Mouse (Mus musculus): ENCODE measurements around the gene Igf1.

Igf1 gene

DNA sequence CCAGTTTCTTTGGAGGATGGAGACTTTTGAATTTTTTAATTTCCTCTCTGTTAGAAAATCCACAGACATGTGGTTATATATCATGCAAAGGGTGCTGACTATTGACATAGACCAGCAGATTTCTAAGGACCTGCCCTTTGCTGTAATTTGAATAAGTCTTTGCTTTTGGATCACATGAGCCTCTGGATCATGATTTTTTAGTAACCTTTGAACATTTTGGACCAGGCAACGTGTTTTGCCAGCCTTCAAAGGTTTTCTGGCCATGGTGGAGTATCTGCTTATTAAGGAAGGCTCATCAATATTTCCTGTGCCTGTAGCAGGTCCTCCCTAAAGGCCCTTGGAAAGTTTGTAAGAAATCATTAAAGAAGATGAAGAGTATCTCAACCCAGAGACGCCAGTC, 37.3 kb downstream of the Igf1 start:
- no peak for DNase-seq (ENCODE audit: low read depth, low spot score)

- no peak for DNase-seq (ENCODE audit: low read depth, low spot score)
Measured at GRCm38 (mm10) chr10:87897331-87897730, 39.3 kb downstream of the Igf1 start.

DNA sequence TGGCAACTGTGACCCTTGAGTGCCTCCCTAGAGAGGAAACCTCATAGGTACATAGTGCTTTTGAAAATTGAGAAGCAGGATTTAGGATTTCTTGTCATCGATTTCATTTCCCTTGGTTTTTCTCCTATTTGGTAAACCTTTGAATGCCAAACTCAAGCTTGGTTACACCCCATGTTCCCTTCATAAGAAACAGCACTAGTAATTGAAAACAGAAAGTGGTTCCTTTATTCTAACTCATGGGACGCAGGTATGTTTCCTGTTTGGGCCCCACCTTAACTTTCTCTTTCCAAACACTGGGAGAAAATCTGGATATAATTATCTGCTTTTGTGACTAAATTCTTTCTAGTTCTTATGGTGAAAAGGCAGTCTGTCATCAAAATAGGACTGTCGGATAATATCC, 40.8 kb downstream of the Igf1 start:
- no peak for DNase-seq (ENCODE audit: low read depth, low spot score)

DNA sequence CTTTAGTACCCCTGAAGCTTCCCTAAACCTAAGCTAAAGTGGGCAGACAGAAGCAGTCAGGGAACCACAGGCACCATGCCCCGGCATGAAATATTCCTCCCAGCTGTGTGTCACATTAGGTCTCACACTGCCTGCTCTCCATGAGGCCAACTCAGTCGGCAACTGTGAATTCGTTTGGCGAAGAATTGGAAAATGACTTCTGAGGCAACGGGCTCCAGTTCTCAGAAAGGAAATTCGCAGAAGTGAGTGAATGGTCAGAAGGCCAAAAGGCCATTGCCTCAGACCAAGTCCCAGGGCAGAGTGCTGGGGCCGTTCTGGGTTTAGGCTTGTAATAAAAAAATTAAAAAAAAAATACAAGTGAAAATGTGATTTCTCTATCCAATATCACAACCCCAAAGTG, 43.9 kb downstream of the Igf1 start:
- DNase-seq (ENCODE audit: low read depth, low spot score) = no peak

DNA sequence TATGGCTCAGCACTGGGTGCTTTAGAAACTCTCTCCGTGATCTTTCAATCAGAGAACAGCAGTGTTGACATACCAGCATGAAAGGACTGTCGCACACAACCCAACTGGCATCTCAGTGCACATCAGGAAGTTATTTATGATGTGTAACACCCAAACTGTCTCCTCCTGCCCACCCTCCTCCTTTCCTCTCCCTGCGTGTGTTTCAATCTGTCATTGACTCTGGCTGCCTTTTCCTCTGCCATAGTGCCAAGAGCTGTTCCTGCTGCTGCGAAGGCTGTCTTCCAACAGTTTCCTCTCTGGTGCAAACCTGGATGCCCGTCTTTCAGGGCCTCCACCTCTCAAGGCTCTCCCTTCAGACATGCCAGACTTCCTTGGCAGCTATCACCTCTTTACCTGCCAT, 46.3 kb downstream of the Igf1 start:
- DNase-seq (ENCODE audit: low read depth, low spot score) = peak; percentile 12

DNA sequence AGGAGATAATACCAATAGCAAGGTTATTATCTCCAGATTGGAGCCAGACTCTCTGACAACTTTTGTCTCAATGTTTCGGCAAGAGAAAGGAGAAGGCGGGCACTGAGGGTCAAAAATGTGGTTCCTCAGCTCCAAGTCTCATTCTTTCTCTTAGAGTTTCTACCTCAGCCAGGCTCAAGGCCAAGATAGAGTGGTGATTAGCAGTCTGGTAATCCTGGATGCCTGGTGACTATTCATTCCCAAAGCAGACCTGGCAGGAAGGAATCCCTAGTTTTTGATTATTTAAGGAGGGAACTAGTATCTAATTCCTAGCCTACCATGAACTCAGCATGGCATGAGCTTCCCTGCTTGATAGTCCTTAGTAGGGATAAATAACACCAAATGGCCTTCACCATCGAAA, 47.0 kb downstream of the Igf1 start:
- DNase-seq (ENCODE audit: low read depth, low spot score) = peak; percentile 13

DNA sequence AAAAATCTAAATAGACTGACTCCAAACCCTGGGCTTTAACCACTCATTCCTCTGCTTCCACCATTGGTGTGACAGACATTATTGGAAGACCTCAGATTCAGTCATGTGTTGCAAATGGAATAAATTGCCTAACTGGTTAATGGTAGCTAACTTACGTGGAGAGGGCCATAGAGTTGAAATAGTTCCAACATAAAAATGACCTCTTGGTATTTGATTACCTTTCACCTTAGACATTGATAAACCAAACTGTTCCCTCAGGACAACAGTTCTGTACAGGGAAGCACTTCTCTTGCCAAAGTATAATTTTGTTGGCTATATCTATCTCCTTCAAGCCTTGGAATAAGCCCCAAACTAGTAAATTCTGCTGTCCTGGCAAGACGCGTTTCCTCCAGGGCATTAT, 48.1 kb downstream of the Igf1 start:
- no peak for DNase-seq (ENCODE audit: low read depth, low spot score)

- no peak for DNase-seq (ENCODE audit: low read depth, low spot score)
Measured at GRCm38 (mm10) chr10:87906757-87907307, 48.8 kb downstream of the Igf1 start.

GRCm38 (mm10) chr10:87913852-87914251, 55.8 kb downstream of the Igf1 start:
- DNase-seq (ENCODE audit: low read depth, low spot score) = no peak

DNA sequence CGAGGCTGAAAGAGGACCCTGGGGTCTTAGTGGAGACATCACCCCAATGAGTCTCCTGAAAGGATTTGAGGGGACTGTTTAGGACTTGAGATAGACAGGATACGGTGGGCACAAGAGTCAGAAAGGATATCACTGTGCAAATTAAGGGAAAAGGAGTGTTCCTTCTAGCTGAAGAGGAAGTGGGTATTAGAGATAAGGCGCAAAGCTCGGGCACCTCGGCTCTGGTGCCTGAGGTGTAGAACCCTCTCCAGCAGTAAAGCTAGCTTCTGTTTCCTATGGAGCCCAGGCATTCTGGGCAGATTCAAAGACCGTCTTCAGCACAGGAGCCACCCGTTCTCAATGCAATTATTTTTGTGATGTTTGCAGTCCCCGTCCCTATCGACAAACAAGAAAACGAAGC, 56.9 kb downstream of the Igf1 start:
- no peak for DNase-seq (ENCODE audit: low read depth, low spot score)

- DNase-seq (ENCODE audit: low read depth, low spot score) = no peak
Measured at GRCm38 (mm10) chr10:87915782-87916181, 57.7 kb downstream of the Igf1 start.

GRCm38 (mm10) chr10:87922263-87922662, 64.2 kb downstream of the Igf1 start:
- DNase-seq (ENCODE audit: low read depth, low spot score) = no peak

DNA sequence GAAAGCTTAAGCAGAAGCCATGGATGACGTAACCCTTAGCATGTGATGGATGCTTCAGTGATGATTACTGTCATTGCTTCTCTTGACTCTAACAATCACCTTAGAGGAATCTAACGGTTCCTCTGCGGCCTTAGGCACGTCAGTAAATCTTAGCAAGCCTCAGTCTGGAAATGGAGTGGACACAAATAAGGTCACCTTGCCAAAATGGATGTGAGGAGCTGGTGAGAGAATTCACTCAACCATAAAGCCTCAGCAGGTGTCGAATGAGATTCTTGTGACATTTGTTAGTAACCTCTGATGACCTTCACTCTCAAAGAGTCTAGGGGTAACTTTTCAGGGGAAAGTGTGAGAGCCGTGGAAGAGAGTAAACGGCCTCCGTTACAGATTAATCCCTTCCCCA, 68.5 kb downstream of the Igf1 start:
- no peak for DNase-seq (ENCODE audit: low read depth, low spot score)

- peak; percentile 92 for DNase-seq (ENCODE audit: low read depth, low spot score)
Measured at GRCm38 (mm10) chr10:87927131-87927609, 69.1 kb downstream of the Igf1 start.

DNA sequence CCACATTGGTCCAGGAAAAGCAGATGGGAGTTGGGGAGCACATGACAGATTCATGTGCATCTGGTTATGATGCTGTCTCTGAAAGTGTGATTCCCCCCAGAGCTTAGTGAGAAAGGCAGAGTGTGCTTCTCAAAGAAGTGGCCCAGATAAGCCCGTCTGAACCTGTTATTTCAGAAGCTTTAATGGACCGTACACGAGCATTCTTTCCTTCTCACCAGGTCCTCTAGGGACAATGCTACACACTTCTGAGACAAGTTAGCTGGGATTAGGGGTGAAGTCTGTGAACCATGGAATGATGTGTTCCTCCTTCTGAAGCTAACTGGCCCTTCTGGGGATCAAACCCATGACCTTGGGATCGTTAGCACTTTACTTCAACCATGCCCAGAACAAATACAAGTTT, 90.1 kb downstream of the Igf1 start:
- DNase-seq (ENCODE audit: low read depth, low spot score) = no peak

- peak; percentile 18 for DNase-seq (ENCODE audit: low read depth, low spot score)
Measured at GRCm38 (mm10) chr10:87971536-87971935, 113.5 kb downstream of the Igf1 start.

GRCm38 (mm10) chr10:87973911-87974631, 116.0 kb downstream of the Igf1 start:
- DNase-seq (ENCODE audit: low read depth, low spot score) = no peak

- DNase-seq (ENCODE audit: low read depth, low spot score) = no peak
Measured at GRCm38 (mm10) chr10:87985375-87985774, 127.3 kb downstream of the Igf1 start.

- no peak for DNase-seq (ENCODE audit: low read depth, low spot score)
Measured at GRCm38 (mm10) chr10:87986201-87986600, 128.1 kb downstream of the Igf1 start.

Data from brain, adult 2 months (tissue).